Mouse (Mus musculus) heart, embryonic 15.5 days (tissue): ENCODE measurements around the gene Glra1. TPM values are rescaled to one million over a fixed set of nuclear protein-coding genes. Genes with fewer than 3 reads are reported as not detected.

ENCODE experiments used
- ATAC-seq: fragments of 200-750 bp; cut with Nextera tagmentation; replicated peaks from 2 replicates; pipeline ENCODE4 v1.8.0; 2017; ENCODE audit warnings: low read depth, moderate TSS enrichment; ENCODE audit not compliant: insufficient number of reproducible peaks, insufficient read depth, low FRiP score
- H3K27ac ChIP-seq: fragments of 300-500 bp; sonication (generic); 2 replicates; pipeline ENCODE4 v1.5.1; 2015; ENCODE audit warnings: mild to moderate bottlenecking, inconsistent platforms
- H3K27me3 ChIP-seq: fragments of 300-500 bp; sonication (generic); 2 replicates; pipeline ENCODE4 v1.6.1; 2015; ENCODE audit warnings: inconsistent platforms
- H3K36me3 ChIP-seq: fragments of 300-500 bp; sonication (generic); 2 replicates; pipeline ENCODE4 v1.6.1; 2015; ENCODE audit warnings: mild to moderate bottlenecking, inconsistent platforms
- H3K4me1 ChIP-seq: fragments of 300-500 bp; sonication (generic); replicated peaks from 2 replicates; pipeline ENCODE4 v1.6.1; 2015; ENCODE audit warnings: inconsistent platforms
- H3K4me2 ChIP-seq: fragments of 300-500 bp; sonication (generic); 2 replicates; pipeline ENCODE4 v1.6.1; 2015; ENCODE audit warnings: inconsistent platforms, mild to moderate bottlenecking, moderate library complexity
- H3K4me3 ChIP-seq: fragments of 300-500 bp; sonication (generic); 2 replicates; pipeline ENCODE4 v1.5.1; 2015; ENCODE audit warnings: mild to moderate bottlenecking, inconsistent platforms
- H3K9ac ChIP-seq: fragments of 300-500 bp; sonication (generic); 2 replicates; pipeline ENCODE4 v1.6.1; 2015; ENCODE audit warnings: mild to moderate bottlenecking, inconsistent platforms
- H3K9me3 ChIP-seq: fragments of 300-500 bp; sonication (generic); replicated peaks from 2 replicates; pipeline ENCODE4 v1.6.1; 2016; ENCODE audit warnings: inconsistent platforms
- WGBS: fragments of 180-500 bp; shearing (Covaris S2); methylation state at CpG from one replicate; pipeline ENCODE4 v1.1.7; 2015; ENCODE audit warnings: mixed read lengths; 5-methylcytosine and 5-hydroxymethylcytosine counted together
- polyA plus RNA-seq: library from polyadenylated mRNA; unstranded; fragments of >200 nt; fragmentation: Nextera tagmentation; extraction: Ambion mirVana; gene quantifications from 2 replicates; pipeline ENCODE4 v1.2.1, GENCODE M21; 2015

The Glra1 gene
- polyA plus RNA-seq, 1 experiment from 2014 or later, result not detected

- ATAC-seq, result no peak
- no peak overlapping the region for H3K4me2 ChIP-seq
- no peak overlapping the region for H3K9ac ChIP-seq
- no peaks in the 10 kb centered on the region for H3K27me3 ChIP-seq
- H3K36me3 ChIP-seq, result no peaks in the 10 kb centered on the region
- H3K4me3 ChIP-seq, result no peak overlapping the region
- H3K4me1 ChIP-seq, result no peaks in the 10 kb centered on the region
- H3K9me3 ChIP-seq, result no peaks in the 10 kb centered on the region
- no peak overlapping the region for H3K27ac ChIP-seq
- WGBS, result 62% methylated on average over 2 of the region's 2 CpGs
These were observed 33.6 kb downstream of the Glra1 start for GRCm38 (mm10) chr11:55574397-55574796.

GRCm38 (mm10) chr11:55571144-55571543 lies 36.9 kb downstream of the Glra1 start:
- Histone ChIP-seq H3K36me3 (no peaks in the 10 kb centered on the region), H3K9ac (no peak overlapping the region), H3K27me3 (no peaks in the 10 kb centered on the region), H3K4me3 (no peak overlapping the region), H3K4me2 (no peak overlapping the region), H3K4me1 (no peaks in the 10 kb centered on the region), H3K27ac (no peak overlapping the region), H3K9me3 (no peaks in the 10 kb centered on the region)
- 29% methylated on average over 2 of the region's 2 CpGs for WGBS
- ATAC-seq, result no peak

GRCm38 (mm10) chr11:55566309-55567099 lies 41.5 kb downstream of the Glra1 start:
- no peaks in the 10 kb centered on the region for H3K27me3 ChIP-seq
- H3K9ac ChIP-seq, result no peak overlapping the region
- no peak overlapping the region for H3K4me3 ChIP-seq
- ATAC-seq, result no peak
- no peaks in the 10 kb centered on the region for H3K36me3 ChIP-seq
- H3K4me2 ChIP-seq, result no peak overlapping the region
- no peaks in the 10 kb centered on the region for H3K4me1 ChIP-seq
- WGBS, result 60% methylated on average over 9 of the region's 9 CpGs
- no peak overlapping the region for H3K27ac ChIP-seq
- no peaks in the 10 kb centered on the region for H3K9me3 ChIP-seq

GRCm38 (mm10) chr11:55545690-55546089 lies 62.3 kb downstream of the Glra1 start:
- ATAC-seq, result no peak
- WGBS, result 74% methylated on average over 1 of the region's 1 CpGs

GRCm38 (mm10) chr11:55542671-55543070 lies 65.3 kb downstream of the Glra1 start:
- Histone ChIP-seq H3K27ac (no peak overlapping the region), H3K27me3 (no peaks in the 10 kb centered on the region), H3K36me3 (no peaks in the 10 kb centered on the region), H3K9ac (no peak overlapping the region), H3K4me3 (no peak overlapping the region), H3K9me3 (no peaks in the 10 kb centered on the region), H3K4me2 (no peak overlapping the region), H3K4me1 (peaks cover 4% of the 10 kb centered on the region; the same call in 1 of the 2 replicates)
- ATAC-seq, result no peak
- 59% methylated on average over 4 of the region's 4 CpGs for WGBS

More at GRCm38 (mm10) chr11:55545690-55546089, 62.3 kb downstream of the Glra1 start:
- H3K27ac ChIP-seq, result no peak overlapping the region
- H3K4me2 ChIP-seq, result no peak overlapping the region
- peaks cover 4% of the 10 kb centered on the region; the same call in 1 of the 2 replicates for H3K4me1 ChIP-seq
- H3K9me3 ChIP-seq, result no peaks in the 10 kb centered on the region
- no peaks in the 10 kb centered on the region for H3K36me3 ChIP-seq
- H3K9ac ChIP-seq, result no peak overlapping the region
- no peak overlapping the region for H3K4me3 ChIP-seq
- H3K27me3 ChIP-seq, result no peaks in the 10 kb centered on the region

- no peak for ATAC-seq
- no peak overlapping the region for H3K27ac ChIP-seq
These were observed 65.9 kb downstream of the Glra1 start for GRCm38 (mm10) chr11:55542128-55542527.

GRCm38 (mm10) chr11:55534766-55535165 lies 73.2 kb downstream of the Glra1 start:
- 27% methylated on average over 2 of the region's 2 CpGs for WGBS
- H3K36me3 ChIP-seq, result no peaks in the 10 kb centered on the region
- no peak for ATAC-seq
- H3K4me3 ChIP-seq, result no peak overlapping the region
- H3K4me1 ChIP-seq, result peaks cover 7% of the 10 kb centered on the region
- no peak overlapping the region for H3K9ac ChIP-seq
- H3K27ac ChIP-seq, result no peak overlapping the region
- no peak overlapping the region for H3K4me2 ChIP-seq
- no peaks in the 10 kb centered on the region; the same call in 1 of the 2 replicates for H3K27me3 ChIP-seq
- H3K9me3 ChIP-seq, result no peaks in the 10 kb centered on the region

More at GRCm38 (mm10) chr11:55542128-55542527, 65.9 kb downstream of the Glra1 start:
- Histone ChIP-seq H3K9me3 (no peaks in the 10 kb centered on the region), H3K9ac (no peak overlapping the region), H3K27me3 (no peaks in the 10 kb centered on the region), H3K4me2 (no peak overlapping the region), H3K36me3 (no peaks in the 10 kb centered on the region), H3K4me3 (no peak overlapping the region), H3K4me1 (peaks cover 4% of the 10 kb centered on the region; the same call in 1 of the 2 replicates)
- WGBS, result 21% methylated on average over 7 of the region's 7 CpGs

- H3K9me3 ChIP-seq, result no peaks in the 10 kb centered on the region
- no peak overlapping the region for H3K4me2 ChIP-seq
- no peak for ATAC-seq
- H3K27ac ChIP-seq, result no peak overlapping the region
- H3K27me3 ChIP-seq, result no peaks in the 10 kb centered on the region; the same call in 1 of the 2 replicates
- H3K9ac ChIP-seq, result no peak overlapping the region
- H3K36me3 ChIP-seq, result no peaks in the 10 kb centered on the region
- no peak overlapping the region for H3K4me3 ChIP-seq
- peaks cover 7% of the 10 kb centered on the region for H3K4me1 ChIP-seq
- 53% methylated on average over 5 of the region's 5 CpGs for WGBS
These were observed 74.6 kb downstream of the Glra1 start for GRCm38 (mm10) chr11:55533378-55533777.

GRCm38 (mm10) chr11:55530741-55531140 lies 77.3 kb downstream of the Glra1 start:
- Histone ChIP-seq H3K27ac (no peak overlapping the region), H3K36me3 (no peaks in the 10 kb centered on the region), H3K4me2 (no peak overlapping the region), H3K4me3 (no peak overlapping the region), H3K9ac (no peak overlapping the region), H3K9me3 (no peaks in the 10 kb centered on the region), H3K4me1 (peaks cover 7% of the 10 kb centered on the region), H3K27me3 (no peaks in the 10 kb centered on the region; the same call in 1 of the 2 replicates)
- ATAC-seq, result no peak
- 72% methylated on average over 7 of the region's 7 CpGs for WGBS

GRCm38 (mm10) chr11:55518806-55519674 lies 89.0 kb downstream of the Glra1 start:
- Histone ChIP-seq H3K4me3 (no peak overlapping the region), H3K36me3 (no peaks in the 10 kb centered on the region), H3K27me3 (0 out of 2 replicates have a peak, but pooled peaks cover 4% of the 10 kb centered on the region), H3K4me2 (no peak overlapping the region), H3K9ac (no peak overlapping the region), H3K9me3 (no peaks in the 10 kb centered on the region), H3K4me1 (0 out of 2 replicates have a peak, but pooled peaks cover 3% of the 10 kb centered on the region), H3K27ac (no peak overlapping the region)
- 6% methylated on average over 9 of the region's 9 CpGs for WGBS
- no peak for ATAC-seq

GRCm38 (mm10) chr11:55517666-55518065 lies 90.3 kb downstream of the Glra1 start:
- H3K9me3 ChIP-seq, result no peaks in the 10 kb centered on the region
- WGBS, result 66% methylated on average over 5 of the region's 5 CpGs
- 0 out of 2 replicates have a peak, but pooled peaks cover 4% of the 10 kb centered on the region for H3K27me3 ChIP-seq
- H3K4me3 ChIP-seq, result no peak overlapping the region
- H3K27ac ChIP-seq, result no peak overlapping the region
- no peak overlapping the region for H3K4me2 ChIP-seq
- ATAC-seq, result no peak
- 0 out of 2 replicates have a peak, but pooled peaks cover 3% of the 10 kb centered on the region for H3K4me1 ChIP-seq
- no peaks in the 10 kb centered on the region for H3K36me3 ChIP-seq
- H3K9ac ChIP-seq, result no peak overlapping the region
